In genomic region chr10:59747334-59747733, GRCm38 (mm10) we compare ENCODE assay signal across 15 mouse cellular contexts.
"Had no signal": no experiment of that assay in that cellular context is flagged by ENCODE, and none has a peak within 500 bp of the region (broad histone marks: within the 10 kb centered on the region; RNA-seq: fewer than 3 reads in every experiment).

No protein-coding gene starts in this region.

- H3K9ac ChIP-seq: liver, embryonic 14.5 days had no signal

- H3K27ac ChIP-seq: left cerebral cortex, adult 2 months; liver, embryonic 14.5 days; stomach, postnatal 0 days had no signal

- H3K4me2 ChIP-seq: midbrain, embryonic 11.5 days had no signal

- DNase-seq: kidney, adult 18-20 months; kidney, adult 9 months; kidney, postnatal 10 days; kidney, postnatal 36 days; layer of hippocampus, postnatal 36 days; lung, adult 2 months; lung, postnatal 14 days; lung, postnatal 4 days; midbrain, embryonic 14.5 days; thymus, adult 2 months; thymus, postnatal 25 days had no signal

- H3K4me3 ChIP-seq: left cerebral cortex, adult 2 months had no signal
